8 mouse cellular contexts compared by ENCODE assay signal in genomic region chr12:102129508-102130030, GRCm38 (mm10). TPM values are rescaled to one million over a fixed set of nuclear protein-coding genes. Genes with fewer than 3 reads are reported as not detected.
DNase-seq lines count a peak whose midpoint lies in the region; ATAC-seq and TF ChIP-seq lines count a peak whose summit lies in the region.

No protein-coding gene starts in this region.

- TF ChIP-seq EP300 in ES-Bruce4 (IDR thresholded peaks at IDR 0.05; ENCODE audit: insufficient read depth, low read depth, low read length), result no peak
- TF ChIP-seq EP300 in heart, postnatal 0 days (IDR thresholded peaks at IDR 0.05; ENCODE audit: low read depth), result no peak
- TF ChIP-seq EP300 in liver, postnatal 0 days (IDR thresholded peaks at IDR 0.05; ENCODE audit: low read depth), result no peak

- peak overlapping the region; percentile 98 for H3K4me2 ChIP-seq in heart, postnatal 0 days (ENCODE audit: low read depth, low read length)
- H3K4me2 ChIP-seq in liver, postnatal 0 days (ENCODE audit: low read depth, low read length), result peak overlapping the region; percentile 82

- peaks cover 21% of the 10 kb centered on the region for H3K4me1 ChIP-seq in heart, embryonic 10.5 days
- no peaks in the 10 kb centered on the region for H3K4me1 ChIP-seq in ES-Bruce4 (ENCODE audit: control insufficient read depth, insufficient read depth, low read length)
- H3K4me1 ChIP-seq in heart, postnatal 0 days (ENCODE audit: control insufficient read depth, insufficient read depth), result no peaks in the 10 kb centered on the region
- peaks cover 9% of the 10 kb centered on the region; the same call in 1 of the 2 replicates for H3K4me1 ChIP-seq in liver, postnatal 0 days (ENCODE audit: insufficient read depth)

- WGBS in heart, embryonic 10.5 days, result 3% methylated on average over 14 of the region's 14 CpGs
- 2% methylated on average over 14 of the region's 14 CpGs for WGBS in heart, postnatal 0 days
- whole genome bisulfite sequencing in liver, postnatal 0 days (ENCODE audit: insufficient replicate concordance), result 5% methylated on average over 14 of the region's 14 CpGs

- DNase-seq in heart, embryonic 10.5 days (ENCODE audit: low spot score), result no peak
- DNase-seq in heart, adult 8-10 months (ENCODE audit: low spot score), result no peak
- DNase-seq in heart, postnatal 0 days (ENCODE audit: low spot score), result no peak
- no peak for DNase-seq in liver, postnatal 0 days
- no peak for DNase-seq in ovary, postnatal 10 days (ENCODE audit: low spot score)
- no peak for DNase-seq in frontal cortex, postnatal 14 days (ENCODE audit: low spot score in 2 of 2)
- DNase-seq in embryo, embryonic 11 days, result no peak

- ATAC-seq in heart, postnatal 0 days (ENCODE audit: insufficient read depth, low read depth), result 0 out of 2 replicates have a peak, but pooled peaks have one; percentile 16
- no peak for ATAC-seq in liver, postnatal 0 days

- no peak for TF ChIP-seq POLR2A in ES-Bruce4 (IDR thresholded peaks at IDR 0.05; ENCODE audit: insufficient read depth, low read length)

- H3K4me3 ChIP-seq in heart, embryonic 10.5 days, result peak overlapping the region; percentile 71
- peak overlapping the region; percentile 64 for H3K4me3 ChIP-seq in ES-Bruce4 (ENCODE audit: low read depth, low read length)
- H3K4me3 ChIP-seq in heart, postnatal 0 days (ENCODE audit: low read depth, low read length), result peak overlapping the region; percentile 60
- peak overlapping the region; percentile 45 for H3K4me3 ChIP-seq in liver, postnatal 0 days (ENCODE audit: low read depth, low read length)

- 0 out of 2 replicates have a peak, but pooled peaks cover 4% of the 10 kb centered on the region for H3K36me3 ChIP-seq in heart, embryonic 10.5 days
- no peaks in the 10 kb centered on the region for H3K36me3 ChIP-seq in ES-Bruce4 (ENCODE audit: control insufficient read depth, insufficient read depth, low read length, poor library complexity, severe bottlenecking)
- no peaks in the 10 kb centered on the region for H3K36me3 ChIP-seq in heart, postnatal 0 days (replicated peaks; ENCODE audit: control insufficient read depth, insufficient read depth, low read length)
- H3K36me3 ChIP-seq in liver, postnatal 0 days (replicated peaks; ENCODE audit: insufficient read depth, low read length), result no peaks in the 10 kb centered on the region

- no peak overlapping the region for H3K9ac ChIP-seq in ES-Bruce4 (ENCODE audit: low read depth, poor library complexity, severe bottlenecking)
- no peak overlapping the region for H3K9ac ChIP-seq in heart, postnatal 0 days (replicated peaks; ENCODE audit: low read depth, low read length)
- H3K9ac ChIP-seq in liver, postnatal 0 days (replicated peaks), result no peak overlapping the region

- H3K9me3 ChIP-seq in heart, embryonic 10.5 days, result no peaks in the 10 kb centered on the region
- H3K9me3 ChIP-seq in ES-Bruce4 (replicated peaks; ENCODE audit: control insufficient read depth, insufficient read depth, low read length, poor library complexity, severe bottlenecking), result no peaks in the 10 kb centered on the region
- H3K9me3 ChIP-seq in heart, postnatal 0 days (replicated peaks; ENCODE audit: control insufficient read depth, low read length), result no peaks in the 10 kb centered on the region
- no peaks in the 10 kb centered on the region for H3K9me3 ChIP-seq in liver, postnatal 0 days (ENCODE audit: low read length)

- H3K27ac ChIP-seq in heart, embryonic 10.5 days, result peak overlapping the region; percentile 80; the same call in 1 of the 2 replicates
- H3K27ac ChIP-seq in ES-Bruce4 (ENCODE audit: insufficient read depth, low read length), result no peak overlapping the region
- H3K27ac ChIP-seq in heart, postnatal 0 days (ENCODE audit: low read depth), result no peak overlapping the region
- H3K27ac ChIP-seq in liver, postnatal 0 days (ENCODE audit: low read depth), result no peak overlapping the region

- peaks cover 78% of the 10 kb centered on the region for H3K27me3 ChIP-seq in heart, embryonic 10.5 days (ENCODE audit: insufficient read depth, poor library complexity, severe bottlenecking)
- peaks cover 20% of the 10 kb centered on the region for H3K27me3 ChIP-seq in ES-Bruce4 (ENCODE audit: control insufficient read depth, insufficient read depth, low read length, poor library complexity, severe bottlenecking)
- peaks cover 37% of the 10 kb centered on the region for H3K27me3 ChIP-seq in heart, postnatal 0 days (ENCODE audit: control insufficient read depth, insufficient read depth, low read length)
- peaks cover 46% of the 10 kb centered on the region for H3K27me3 ChIP-seq in liver, postnatal 0 days (ENCODE audit: insufficient read depth, low read length)

- no peak for TF ChIP-seq CTCF in ES-Bruce4 (IDR thresholded peaks at IDR 0.05; ENCODE audit: low read depth, low read length)
- TF ChIP-seq CTCF in heart, postnatal 0 days (IDR thresholded peaks at IDR 0.05; ENCODE audit: low read depth), result no peak
- TF ChIP-seq CTCF in liver, postnatal 0 days (IDR thresholded peaks at IDR 0.05; ENCODE audit: low read depth), result no peak

RNA-seq across cellular contexts. Expression of gene Slc24a4, which starts 1.0 kb away (rescaled TPM):
- 1.9 and 3.7 TPM in 2 replicates for polyA plus RNA-seq in heart, embryonic 10.5 days (2016; fragmentation: Nextera tagmentation; extraction: Ambion mirVana)
- under 1 TPM; 0.49 to 1.00 (median 0.65) TPM for total RNA-seq in heart, adult 8-10 months (2022)
- polyA plus RNA-seq in ES-Bruce4 (2011; ENCODE audit: insufficient read depth, insufficient read length, low read depth, missing spikeins), result not detected in 2 replicates
- 0.99 and 4.0 TPM in 2 replicates for total RNA-seq in heart, postnatal 0 days (2014; rRNA removed; ENCODE audit: low replicate concordance)
- polyA plus RNA-seq in heart, postnatal 0 days (2015; fragmentation: Nextera tagmentation; extraction: Ambion mirVana), result 2.2 and 2.3 TPM in 2 replicates
- polyA plus RNA-seq in liver, postnatal 0 days (2015; fragmentation: Nextera tagmentation; extraction: Ambion mirVana), result 0.05 and 0.08 TPM in 2 replicates
